16 mouse cellular contexts compared by ENCODE assay signal in the genomic region with DNA sequence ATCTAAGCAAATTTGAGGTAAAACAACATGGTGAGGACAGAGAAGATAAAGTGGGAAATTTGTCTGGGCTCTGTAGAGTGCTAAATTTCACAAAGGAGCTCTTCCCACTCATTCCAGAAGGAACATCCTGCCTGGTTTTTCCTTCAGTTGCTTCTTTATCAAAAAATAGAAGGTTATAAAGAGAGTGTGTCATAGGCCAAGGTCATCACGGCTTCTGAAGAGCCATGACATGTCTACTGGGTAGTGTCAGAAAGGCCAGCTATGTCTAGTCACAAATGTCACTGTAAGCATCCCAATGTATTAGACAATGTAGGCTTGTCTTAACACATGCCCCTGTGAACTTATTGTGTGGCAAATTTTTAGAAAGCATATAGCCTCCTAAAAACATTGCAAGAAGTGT.
"Had no signal": no experiment of that assay in that cellular context is flagged by ENCODE, and none has a peak within 500 bp of the region (broad histone marks: within the 10 kb centered on the region; RNA-seq: fewer than 3 reads in every experiment).

No protein-coding gene starts in this region.

- DNase-seq: heart, postnatal 10 days; heart, postnatal 14 days; heart, postnatal 36 days; heart, postnatal 4 days; kidney, adult 11 months; kidney, adult 18-20 months; kidney, adult 2 months; kidney, adult 8-10 months; kidney, adult 9 months; kidney, postnatal 10 days; kidney, postnatal 14 days; kidney, postnatal 25 days; kidney, postnatal 36 days; kidney, postnatal 4 days; layer of hippocampus, adult 9-11 months; layer of hippocampus, postnatal 36 days had no signal
